Mouse (Mus musculus) intestine, postnatal 0 days (tissue): ENCODE data around the gene Ccnjl. TPM values are rescaled to one million over a fixed set of nuclear protein-coding genes. Genes with fewer than 3 reads are reported as not detected.

Source experiments
- ATAC-seq: fragments of 200-750 bp; cut with Nextera tagmentation; 2 replicates; pipeline ENCODE4 v1.8.0; 2017; ENCODE audit warnings: mild to moderate bottlenecking, moderate TSS enrichment, moderate library complexity
- H3K27ac ChIP-seq: fragments of 300-500 bp; sonication (generic); 2 replicates; pipeline ENCODE4 v1.5.1; 2014; ENCODE audit warnings: mild to moderate bottlenecking, low read depth, low read length, moderate library complexity
- H3K27me3 ChIP-seq: fragments of 300-500 bp; sonication (generic); replicated peaks from 2 replicates; pipeline ENCODE4 v1.6.1; 2014; ENCODE audit warnings: low read length, mixed read lengths; ENCODE audit not compliant: control insufficient read depth, insufficient read depth
- H3K36me3 ChIP-seq: fragments of 300-500 bp; sonication (generic); 2 replicates; pipeline ENCODE4 v1.6.1; 2014; ENCODE audit warnings: mild to moderate bottlenecking, moderate library complexity; ENCODE audit not compliant: control insufficient read depth, insufficient read depth
- H3K4me1 ChIP-seq: fragments of 300-500 bp; sonication (generic); replicated peaks from 2 replicates; pipeline ENCODE4 v1.6.1; 2014; ENCODE audit warnings: antibody characterized with exemption, low read length, mixed read lengths; ENCODE audit not compliant: control insufficient read depth, insufficient read depth
- H3K4me2 ChIP-seq: fragments of 300-500 bp; sonication (generic); replicated peaks from 2 replicates; pipeline ENCODE4 v1.6.1; 2014; ENCODE audit warnings: low read depth, mild to moderate bottlenecking, moderate library complexity
- H3K4me3 ChIP-seq: fragments of 300-500 bp; sonication (generic); 2 replicates; pipeline ENCODE4 v1.5.1; 2014; ENCODE audit warnings: low read depth, low read length
- H3K9ac ChIP-seq: fragments of 300-500 bp; sonication (generic); 2 replicates; pipeline ENCODE4 v1.6.1; 2014; ENCODE audit warnings: mild to moderate bottlenecking, low read depth, low read length
- H3K9me3 ChIP-seq: fragments of 300-500 bp; sonication (generic); 2 replicates; pipeline ENCODE4 v1.6.1; 2016; ENCODE audit warnings: mixed run types; ENCODE audit not compliant: control insufficient read depth
- CTCF ChIP-seq: sonication (generic); IDR thresholded peaks from 2 replicates; pipeline ENCODE4 v1.5.1; 2016; ENCODE audit warnings: low read depth, mild to moderate bottlenecking, control low read depth, antibody characterized with exemption, moderate library complexity
- WGBS: fragments of 180-500 bp; shearing (Covaris S2); extraction: QIAGEN DNeasy Blood & Tissue Kit; methylation state at CpG from one replicate; pipeline ENCODE4 v1.1.7; 2014; 5-methylcytosine and 5-hydroxymethylcytosine counted together
- polyA plus RNA-seq: library from polyadenylated mRNA; unstranded; fragments of >200 nt; fragmentation: Nextera tagmentation; extraction: Ambion mirVana; gene quantifications from 2 replicates; pipeline ENCODE4 v1.2.1, GENCODE M21; 2015

Gene Ccnjl
- polyA plus RNA-seq, 1 experiment from 2014 or later = 15.8 TPM

DNA sequence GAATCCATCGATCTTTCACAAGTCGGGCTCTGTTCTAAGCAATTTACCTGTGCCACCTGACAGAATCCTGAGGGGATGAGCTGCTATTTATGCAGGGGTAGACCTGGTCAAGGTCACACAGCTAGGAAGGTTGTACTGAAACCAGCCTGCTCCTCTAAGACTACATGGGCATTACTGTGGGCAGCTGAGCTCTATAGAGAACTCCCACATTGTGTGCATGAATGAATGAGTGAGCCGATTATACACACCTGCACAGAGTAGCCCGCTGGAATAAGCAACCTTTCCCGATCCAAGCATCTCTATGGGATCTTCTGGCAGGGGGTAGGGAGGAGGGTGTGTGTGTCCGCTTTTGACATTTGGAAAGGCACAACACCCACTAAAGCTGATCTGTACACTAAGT is 104.6 kb downstream of the Ccnjl start:
- Histone ChIP-seq H3K4me2 (no peak overlapping the region), H3K4me1 (peaks cover 5% of the 10 kb centered on the region; the same call in 1 of the 2 replicates), H3K9me3 (no peaks in the 10 kb centered on the region), H3K27me3 (no peaks in the 10 kb centered on the region), H3K4me3 (no peak overlapping the region), H3K27ac (no peak overlapping the region), H3K36me3 (no peaks in the 10 kb centered on the region), H3K9ac (no peak overlapping the region)
- ATAC-seq = no peak
- WGBS = 71% methylated on average over 6 of the region's 6 CpGs
- TF ChIP-seq CTCF = no peak

DNA sequence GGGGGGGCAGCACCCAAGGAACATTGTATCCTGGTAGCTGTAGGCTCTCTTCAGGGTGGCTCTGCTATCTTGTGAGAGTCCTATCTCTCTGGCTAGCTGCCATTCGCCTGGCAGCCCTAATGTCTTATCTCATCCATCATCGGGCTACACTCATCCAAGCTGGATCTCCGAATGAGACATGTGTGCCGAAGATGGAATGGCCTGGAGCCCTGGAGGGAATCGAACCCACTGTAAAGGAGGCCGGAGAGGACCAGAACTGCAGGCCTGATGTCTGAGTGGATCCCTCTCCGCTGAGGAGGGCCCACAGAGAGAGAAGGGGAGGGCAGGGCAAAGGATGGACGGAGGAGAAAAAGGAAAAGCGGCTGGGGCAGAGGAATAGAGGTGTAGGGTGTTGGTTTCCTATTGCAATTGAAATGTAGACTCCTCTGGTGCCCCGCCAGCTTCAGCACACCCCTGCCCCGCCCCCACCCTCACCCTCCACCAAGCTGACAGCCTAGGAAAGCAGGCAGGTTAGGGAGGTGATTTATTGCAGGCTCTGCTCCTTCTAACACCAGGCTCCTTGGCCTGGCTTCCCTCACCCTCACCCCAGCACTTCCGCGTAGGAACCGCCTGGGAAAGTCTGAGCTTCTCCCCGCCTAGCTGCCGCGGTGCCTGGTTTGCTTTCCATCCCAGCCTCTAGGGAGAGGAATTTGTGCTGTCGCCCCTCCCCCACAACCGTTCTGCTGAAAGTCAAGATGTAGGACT is 105.2 kb downstream of the Ccnjl start:
- no peak overlapping the region; the same call in 1 of the 2 replicates for H3K9ac ChIP-seq
- peak overlapping the region; percentile 46 for H3K4me2 ChIP-seq
- 13% methylated on average over 19 of the region's 19 CpGs for WGBS
- no peak overlapping the region for H3K4me3 ChIP-seq
- H3K9me3 ChIP-seq = no peaks in the 10 kb centered on the region
- no peaks in the 10 kb centered on the region for H3K36me3 ChIP-seq
- TF ChIP-seq CTCF = peak; percentile 43; the same call in 1 of the 2 replicates
- H3K27me3 ChIP-seq = no peaks in the 10 kb centered on the region
- H3K4me1 ChIP-seq = peaks cover 5% of the 10 kb centered on the region; the same call in 1 of the 2 replicates
- peak; percentile 75 for ATAC-seq
- H3K27ac ChIP-seq = no peak overlapping the region; the same call in 1 of the 2 replicates

Other genes starting within 250 kb of the Ccnjl start
- 88.3 and 88.4 TPM in 2 replicates for gene Pttg1, start 102.5 kb upstream of the Ccnjl start, polyA plus RNA-seq
- 33.6 and 40.3 TPM in 2 replicates for gene Slu7, start 95.0 kb upstream of the Ccnjl start, polyA plus RNA-seq
- gene C1qtnf2, start 54.5 kb upstream of the Ccnjl start, polyA plus RNA-seq = 9.4 and 11.9 TPM in 2 replicates
- 5.3 and 7.9 TPM in 2 replicates for gene 4933415A04Rik, start 58.3 kb downstream of the Ccnjl start, polyA plus RNA-seq
- gene Fabp6, start 72.8 kb downstream of the Ccnjl start, polyA plus RNA-seq = 88.4 and 127 TPM in 2 replicates
- 12.1 and 12.5 TPM in 2 replicates for gene Pwwp2a, start 153.2 kb downstream of the Ccnjl start, polyA plus RNA-seq
- gene Ttc1, start 219.2 kb downstream of the Ccnjl start, polyA plus RNA-seq = 54.6 and 58.3 TPM in 2 replicates